Mouse (Mus musculus) cerebellum, postnatal 14 days (tissue): ENCODE data around the gene Zfp287.
A peak's percentile ranks its signal among the peaks of the same experiment; 100 is the strongest.

Experiments
- DNase-seq, 2 experiments: peaks; one replicate each; pipeline ENCODE4 v3.0.0; 2021; ENCODE audit warnings: mixed read lengths in 2 of 2

Gene Zfp287

GRCm38 (mm10) chr11:62699749-62700148, 32.0 kb downstream of the Zfp287 start:
- DNase-seq: no peak

- DNase-seq: no peak
Measured at GRCm38 (mm10) chr11:62695126-62695525, 36.6 kb downstream of the Zfp287 start.

GRCm38 (mm10) chr11:62693299-62694184, 38.2 kb downstream of the Zfp287 start:
- peak; percentile 69 to 70 for DNase-seq

GRCm38 (mm10) chr11:62691592-62691991, 40.1 kb downstream of the Zfp287 start:
- DNase-seq: no peak

- DNase-seq: no peak
Measured at GRCm38 (mm10) chr11:62679954-62680353, 51.8 kb downstream of the Zfp287 start.

- no peak for DNase-seq
Measured at GRCm38 (mm10) chr11:62678778-62679354, 52.8 kb downstream of the Zfp287 start.

GRCm38 (mm10) chr11:62676290-62676596, 55.5 kb downstream of the Zfp287 start:
- no peak for DNase-seq

- DNase-seq: peak; percentile 78 to 83
Measured at GRCm38 (mm10) chr11:62675480-62676289, 56.0 kb downstream of the Zfp287 start.

- peak; percentile 57 to 69 for DNase-seq
Measured at GRCm38 (mm10) chr11:62670006-62670405, 61.7 kb downstream of the Zfp287 start.

- DNase-seq: no peak
Measured at GRCm38 (mm10) chr11:62669471-62669870, 62.2 kb downstream of the Zfp287 start.

GRCm38 (mm10) chr11:62668986-62669385, 62.7 kb downstream of the Zfp287 start:
- DNase-seq: no peak

- no peak for DNase-seq
Measured at GRCm38 (mm10) chr11:62664250-62664649, 67.5 kb downstream of the Zfp287 start.

GRCm38 (mm10) chr11:62660885-62661284, 70.8 kb downstream of the Zfp287 start:
- no peak for DNase-seq

- DNase-seq: peak in 1 of 2 experiments; percentile 36
Measured at GRCm38 (mm10) chr11:62652080-62652479, 79.6 kb downstream of the Zfp287 start.

- DNase-seq: no peak
Measured at GRCm38 (mm10) chr11:62651563-62651962, 80.1 kb downstream of the Zfp287 start.
